Mouse (Mus musculus) liver, embryonic 16.5 days (tissue): ENCODE data around the gene Rnf31. TPM values are rescaled to one million over a fixed set of nuclear protein-coding genes. Genes with fewer than 3 reads are reported as not detected.
A peak's percentile ranks its signal among the peaks of the same experiment; 100 is the strongest.

Experiments
- ATAC-seq: fragments of 200-750 bp; cut with Nextera tagmentation; 2 replicates; pipeline ENCODE4 v1.8.0; 2017; ENCODE audit warnings: low read depth, mild to moderate bottlenecking, moderate number of reproducible peaks, moderate library complexity
- H3K27ac ChIP-seq: fragments of 300-500 bp; sonication (generic); 2 replicates; pipeline ENCODE4 v1.5.1; 2014; ENCODE audit warnings: mild to moderate bottlenecking, low read length
- H3K27me3 ChIP-seq: fragments of 300-500 bp; sonication (generic); 2 replicates; pipeline ENCODE4 v1.6.1; 2014; ENCODE audit warnings: low read depth, low read length, mixed read lengths; ENCODE audit not compliant: control insufficient read depth, insufficient read depth
- H3K36me3 ChIP-seq: fragments of 300-500 bp; sonication (generic); 2 replicates; pipeline ENCODE4 v1.6.1; 2014; ENCODE audit warnings: mild to moderate bottlenecking; ENCODE audit not compliant: control insufficient read depth, insufficient read depth
- H3K4me1 ChIP-seq: fragments of 300-500 bp; sonication (generic); 2 replicates; pipeline ENCODE4 v1.6.1; 2014; ENCODE audit warnings: low read depth, low read length, mixed read lengths; ENCODE audit not compliant: control insufficient read depth
- H3K4me2 ChIP-seq: fragments of 300-500 bp; sonication (generic); 2 replicates; pipeline ENCODE4 v1.6.1; 2014; ENCODE audit warnings: low read depth, low read length, mixed read lengths
- H3K4me3 ChIP-seq: fragments of 300-500 bp; sonication (generic); 2 replicates; pipeline ENCODE4 v1.5.1; 2014; ENCODE audit warnings: low read depth, mild to moderate bottlenecking, low read length
- H3K9ac ChIP-seq: fragments of 300-500 bp; sonication (generic); 2 replicates; pipeline ENCODE4 v1.6.1; 2014; ENCODE audit warnings: low read depth, low read length
- H3K9me3 ChIP-seq: fragments of 300-500 bp; sonication (generic); replicated peaks from 2 replicates; pipeline ENCODE4 v1.6.1; 2016; ENCODE audit warnings: low read length; ENCODE audit not compliant: control insufficient read depth
- WGBS: fragments of 180-500 bp; shearing (Covaris S2); extraction: QIAGEN DNeasy Blood & Tissue Kit; methylation state at CpG from one replicate; pipeline ENCODE4 v1.1.7; 2014; ENCODE audit not compliant: insufficient replicate concordance; 5-methylcytosine and 5-hydroxymethylcytosine counted together
- polyA plus RNA-seq: library from polyadenylated mRNA; unstranded; fragments of >200 nt; fragmentation: Nextera tagmentation; extraction: Ambion mirVana; gene quantifications from 2 replicates; pipeline ENCODE4 v1.2.1, GENCODE M21; 2015

Gene Rnf31
- polyA plus RNA-seq, 1 experiment from 2014 or later, result 9.7 TPM

DNA sequence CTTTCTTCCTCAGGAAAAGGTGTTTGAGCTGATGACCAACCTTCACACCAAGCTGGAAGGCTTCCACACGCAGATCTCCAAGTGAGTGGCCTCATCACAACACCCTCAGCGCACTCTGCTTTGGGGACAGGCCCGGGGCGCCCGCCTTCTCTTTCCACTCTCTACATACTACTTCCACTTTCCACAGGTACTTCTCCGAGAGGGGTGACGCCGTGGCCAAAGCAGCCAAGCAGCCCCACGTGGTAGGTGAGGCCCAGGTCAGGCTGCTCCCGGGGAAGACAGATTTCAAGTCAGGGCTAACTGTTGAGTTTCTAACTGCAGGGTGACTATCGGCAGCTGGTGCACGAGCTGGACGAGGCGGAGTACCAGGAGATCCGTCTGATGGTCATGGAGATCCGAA is 10.8 kb upstream of the Rnf31 start:
- Histone ChIP-seq H3K9me3 (no peaks in the 10 kb centered on the region), H3K4me1 (peaks cover 46% of the 10 kb centered on the region), H3K36me3 (0 out of 2 replicates have a peak, but pooled peaks cover 3% of the 10 kb centered on the region), H3K4me3 (no peak overlapping the region), H3K4me2 (no peak overlapping the region), H3K27me3 (no peaks in the 10 kb centered on the region), H3K9ac (no peak overlapping the region), H3K27ac (no peak overlapping the region)
- ATAC-seq, result no peak
- WGBS, result 88% methylated on average over 16 of the region's 16 CpGs

DNA sequence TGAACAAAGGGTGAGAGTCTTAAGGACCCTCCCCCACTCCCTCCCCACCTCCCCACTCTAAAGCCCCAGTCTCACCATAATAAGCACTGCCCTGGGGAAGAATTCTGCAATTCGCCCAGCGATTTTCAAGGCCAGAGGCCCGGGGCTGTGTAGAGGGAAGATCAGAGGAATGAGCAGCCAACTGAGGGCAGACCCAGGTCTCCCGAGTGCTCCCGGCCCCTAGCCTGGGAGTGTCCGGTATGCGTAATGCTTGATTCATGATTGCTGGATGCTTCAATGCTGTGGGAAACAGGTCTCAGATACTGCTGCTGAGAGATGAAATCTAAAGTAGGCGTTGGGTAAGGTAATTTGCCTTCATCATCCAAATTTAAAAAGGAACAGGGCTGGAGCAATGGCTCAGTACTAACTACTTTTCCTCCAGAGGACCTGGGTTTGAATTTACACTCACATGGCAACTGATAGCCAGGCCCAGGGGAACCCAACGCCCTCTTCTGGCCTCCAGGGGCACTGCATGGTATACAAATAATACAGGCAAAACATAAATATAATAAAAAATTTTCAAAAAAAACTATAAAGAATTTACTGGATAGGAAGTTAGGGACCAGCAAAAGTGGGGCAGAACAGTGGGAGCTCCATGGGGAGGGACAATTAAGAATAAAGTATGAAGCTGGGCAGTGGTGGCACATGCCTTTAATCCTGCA is 9.4 kb upstream of the Rnf31 start:
- no peaks in the 10 kb centered on the region for H3K9me3 ChIP-seq
- no peak for ATAC-seq
- peaks cover 57% of the 10 kb centered on the region for H3K4me1 ChIP-seq
- no peak overlapping the region for H3K4me3 ChIP-seq
- no peak overlapping the region for H3K4me2 ChIP-seq
- H3K27me3 ChIP-seq, result no peaks in the 10 kb centered on the region
- H3K27ac ChIP-seq, result no peak overlapping the region
- WGBS, result 76% methylated on average over 9 of the region's 9 CpGs
- H3K36me3 ChIP-seq, result 0 out of 2 replicates have a peak, but pooled peaks cover 3% of the 10 kb centered on the region
- no peak overlapping the region for H3K9ac ChIP-seq

DNA sequence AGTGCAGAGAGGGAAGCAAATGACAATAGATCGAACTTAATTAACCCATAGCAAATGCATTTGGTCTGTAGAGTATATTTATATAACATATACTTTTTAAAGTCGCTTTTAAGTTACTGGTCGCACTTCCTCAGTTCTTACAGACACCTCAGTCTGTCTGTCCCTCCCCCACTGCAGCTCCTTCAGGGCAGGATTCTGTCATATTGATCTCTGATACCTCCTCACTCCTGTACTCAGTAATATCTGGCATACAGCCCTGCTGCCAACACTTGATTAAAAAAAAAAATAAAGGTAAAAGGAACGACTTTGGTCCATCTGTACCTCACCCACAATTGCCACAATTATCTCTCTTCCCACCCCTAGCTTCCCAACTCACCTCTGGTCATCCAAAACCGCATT is 7.2 kb upstream of the Rnf31 start:
- no peak for ATAC-seq
- Histone ChIP-seq H3K27me3 (no peaks in the 10 kb centered on the region), H3K27ac (peak overlapping the region; percentile 98), H3K4me1 (peaks cover 42% of the 10 kb centered on the region), H3K4me3 (peak overlapping the region; percentile 82), H3K4me2 (peak overlapping the region; percentile 94), H3K9me3 (no peaks in the 10 kb centered on the region), H3K36me3 (peaks cover 3% of the 10 kb centered on the region; the same call in 1 of the 2 replicates), H3K9ac (peak overlapping the region; percentile 82)
- 20% methylated on average over 5 of the region's 5 CpGs for WGBS

DNA sequence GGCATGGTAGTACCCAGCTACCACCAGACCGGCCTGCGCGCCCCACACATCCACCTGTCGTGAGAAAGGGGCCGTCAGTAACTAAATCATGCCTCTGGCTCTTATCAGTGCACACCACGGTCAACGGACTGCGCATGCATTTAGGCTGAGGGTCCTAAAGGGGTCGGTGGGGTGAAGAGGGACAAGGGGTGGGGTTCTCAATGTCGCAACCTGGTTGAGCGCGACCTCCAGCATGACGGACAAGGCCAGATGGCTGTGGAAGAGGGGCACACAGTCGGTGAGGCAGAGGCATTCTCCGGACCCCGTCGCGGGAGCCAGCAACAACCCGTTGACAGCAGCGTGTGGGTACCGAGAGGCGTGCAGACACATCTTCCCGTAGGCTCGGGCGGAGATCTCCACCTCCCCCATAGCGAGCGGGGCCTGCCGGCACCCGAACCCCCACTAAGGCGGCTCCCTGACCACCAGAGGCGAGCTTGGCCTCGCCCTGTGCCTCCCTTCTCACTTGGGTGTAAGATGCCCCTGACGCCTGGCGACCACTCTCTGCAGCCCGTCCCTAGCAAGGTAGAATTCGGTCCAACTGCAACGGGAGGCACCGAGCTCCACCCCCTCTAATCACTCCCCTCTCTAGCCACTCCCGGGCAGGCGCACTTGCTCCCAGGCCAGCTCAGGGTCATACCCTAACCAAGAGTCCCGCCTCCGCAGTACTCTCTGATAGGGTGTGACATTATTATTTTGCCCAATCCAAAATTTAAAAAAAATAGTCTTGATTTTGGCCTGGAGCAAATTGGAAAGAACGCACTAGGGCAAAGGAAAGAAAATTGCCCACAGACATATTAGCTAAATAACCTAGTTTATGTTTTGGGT is 6.6 kb upstream of the Rnf31 start, which contains the start of gene Emc9:
Gene Emc9 (minus strand): TSS at position 601 of the 864 bp plus-strand sequence.
- H3K9ac ChIP-seq, result peak within 1 kb of the TSS; percentile 82
- no peaks in the 10 kb centered on the region for H3K27me3 ChIP-seq
- peak within 1 kb of the TSS; percentile 98 for H3K27ac ChIP-seq
- ATAC-seq, result peak; percentile 96
- H3K4me2 ChIP-seq, result peak within 1 kb of the TSS; percentile 94
- 2% methylated on average over 43 of the region's 43 CpGs for WGBS
- no peaks in the 10 kb centered on the region for H3K9me3 ChIP-seq
- peak within 1 kb of the TSS; percentile 82 for H3K4me3 ChIP-seq
- H3K4me1 ChIP-seq, result peaks cover 43% of the 10 kb centered on the region
- peaks cover 3% of the 10 kb centered on the region; the same call in 1 of the 2 replicates for H3K36me3 ChIP-seq

DNA sequence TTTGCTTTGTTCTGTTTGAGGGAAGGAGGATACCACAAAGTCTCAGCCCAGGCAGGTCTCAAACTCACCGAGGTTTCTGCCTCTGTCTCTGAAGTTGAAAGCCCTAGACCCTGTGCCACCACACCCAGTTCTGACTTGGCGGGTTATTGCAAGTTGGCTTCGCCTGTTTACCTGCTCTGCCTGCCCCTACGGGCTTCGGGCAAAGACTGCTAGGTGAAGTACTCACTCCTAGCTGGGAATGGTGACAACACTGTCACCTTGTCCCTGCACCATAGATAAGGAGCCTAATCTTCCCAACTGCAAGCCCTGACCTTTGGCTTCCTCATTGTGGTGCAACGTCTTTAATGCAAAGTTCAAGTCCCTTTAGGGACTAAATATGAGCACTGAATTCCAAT is 5.9 kb upstream of the Rnf31 start:
- H3K9ac ChIP-seq, result peak overlapping the region; percentile 82
- no peaks in the 10 kb centered on the region for H3K9me3 ChIP-seq
- 6% methylated on average over 6 of the region's 6 CpGs for WGBS
- H3K4me3 ChIP-seq, result peak overlapping the region; percentile 82
- H3K27ac ChIP-seq, result peak overlapping the region; percentile 98
- no peaks in the 10 kb centered on the region for H3K27me3 ChIP-seq
- peak overlapping the region; percentile 94 for H3K4me2 ChIP-seq
- H3K4me1 ChIP-seq, result peaks cover 49% of the 10 kb centered on the region
- ATAC-seq, result peak; percentile 65
- H3K36me3 ChIP-seq, result peaks cover 2% of the 10 kb centered on the region; the same call in 1 of the 2 replicates

DNA sequence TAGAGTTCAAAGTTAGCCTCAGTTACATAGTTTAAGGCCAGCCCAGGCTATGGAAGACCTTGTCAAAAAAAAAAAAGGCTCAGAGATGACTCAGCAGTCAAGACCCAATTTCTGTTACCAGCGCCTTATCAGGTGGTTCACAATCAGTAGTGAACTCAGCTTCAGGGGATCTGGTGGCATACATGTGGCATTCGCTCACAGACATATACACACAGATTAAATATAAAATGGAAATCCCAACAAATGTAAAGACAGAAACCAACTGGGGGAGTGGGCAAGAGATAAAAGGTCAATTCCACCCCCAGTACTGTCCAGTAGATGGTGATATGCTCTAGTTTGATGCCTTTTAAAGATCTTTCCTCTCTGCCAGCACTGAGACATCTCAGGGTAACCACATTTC is 5.4 kb upstream of the Rnf31 start:
- Histone ChIP-seq H3K9me3 (no peaks in the 10 kb centered on the region), H3K36me3 (no peaks in the 10 kb centered on the region; the same call in 1 of the 2 replicates), H3K4me2 (peak overlapping the region; percentile 94), H3K27me3 (no peaks in the 10 kb centered on the region), H3K4me1 (peaks cover 49% of the 10 kb centered on the region), H3K4me3 (no peak overlapping the region), H3K9ac (peak overlapping the region; percentile 82; the same call in 1 of the 2 replicates), H3K27ac (peak overlapping the region; percentile 98)
- WGBS, result 41% methylated on average over 2 of the region's 2 CpGs
- peak; percentile 37 for ATAC-seq

DNA sequence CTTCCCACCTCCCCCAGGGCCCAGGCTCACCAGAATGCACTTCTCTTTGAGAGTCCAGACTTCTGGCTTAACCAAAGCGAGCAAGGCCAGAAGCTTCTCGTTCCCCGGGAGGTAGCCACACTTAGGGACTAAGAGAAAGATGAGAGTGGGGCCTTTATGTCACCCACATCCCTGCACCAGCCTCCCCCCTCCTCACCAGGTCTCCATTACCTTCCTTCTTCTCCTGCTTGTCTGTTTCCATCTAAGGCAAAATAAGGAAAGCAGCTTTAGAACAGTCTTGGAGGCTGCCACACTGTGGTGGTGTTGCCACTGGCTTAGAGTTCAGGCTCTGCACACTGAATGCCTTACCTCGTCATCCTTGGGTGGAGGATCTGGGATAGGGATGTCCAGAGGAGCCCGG is 2.2 kb upstream of the Rnf31 start:
- Histone ChIP-seq H3K27me3 (no peaks in the 10 kb centered on the region), H3K4me1 (peaks cover 59% of the 10 kb centered on the region), H3K4me3 (no peak overlapping the region), H3K36me3 (peaks cover 2% of the 10 kb centered on the region), H3K9me3 (no peaks in the 10 kb centered on the region), H3K27ac (no peak overlapping the region), H3K9ac (no peak overlapping the region), H3K4me2 (no peak overlapping the region)
- 82% methylated on average over 5 of the region's 5 CpGs for WGBS
- no peak for ATAC-seq

DNA sequence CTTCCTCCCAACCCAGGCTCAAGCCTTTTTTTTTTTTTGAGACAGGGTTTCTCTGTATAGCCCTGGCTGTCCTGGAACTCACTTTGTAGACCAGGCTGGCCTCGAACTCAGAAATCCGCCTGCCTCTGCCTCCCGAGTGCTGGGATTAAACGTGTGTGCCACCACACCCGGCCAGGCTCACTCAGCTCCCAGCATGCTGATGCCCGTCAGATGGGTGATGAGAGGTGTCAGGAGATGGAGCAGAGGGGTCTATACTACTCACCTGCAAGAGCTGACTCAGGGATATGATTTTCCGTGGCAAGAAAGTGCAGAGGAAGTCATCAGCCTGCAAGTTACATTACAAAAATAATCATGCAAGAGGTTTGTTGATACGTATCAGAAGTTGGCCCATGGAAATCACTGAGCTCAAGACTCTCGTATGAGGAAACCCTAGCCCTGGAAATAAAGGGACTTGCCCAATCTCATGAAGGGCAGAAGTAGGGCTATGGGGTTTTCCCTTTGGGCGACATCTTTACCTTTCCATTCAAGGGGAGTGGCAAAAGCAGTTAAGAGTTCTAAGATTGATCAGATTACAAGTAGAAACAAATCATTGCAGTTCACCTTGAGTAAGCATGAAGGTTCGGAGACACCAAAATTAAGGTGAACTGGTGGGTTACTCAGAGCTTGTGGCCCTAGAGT is 1.6 kb upstream of the Rnf31 start:
- no peaks in the 10 kb centered on the region for H3K27me3 ChIP-seq
- no peak for ATAC-seq
- H3K4me2 ChIP-seq, result peak overlapping the region; percentile 95
- peak overlapping the region; percentile 97 for H3K27ac ChIP-seq
- 62% methylated on average over 11 of the region's 11 CpGs for WGBS
- H3K9ac ChIP-seq, result peak overlapping the region; percentile 98
- H3K4me1 ChIP-seq, result peaks cover 52% of the 10 kb centered on the region
- no peaks in the 10 kb centered on the region for H3K9me3 ChIP-seq
- H3K36me3 ChIP-seq, result peaks cover 6% of the 10 kb centered on the region
- peak overlapping the region; percentile 95 for H3K4me3 ChIP-seq
